Mouse (Mus musculus) cerebellum, adult 2 months (tissue): ENCODE results near the gene Ubtfl1.
"Not testable (repeated sequence)": the region's sequence is repeated elsewhere in the genome, so short reads cannot be mapped to it uniquely, and the experiment has no call there.

ENCODE experiments used
- CTCF ChIP-seq: fragments of 200-500 bp; IDR thresholded peaks from 2 replicates; pipeline ENCODE4 v1.5.1; 2011; ENCODE audit warnings: low read depth, mild to moderate bottlenecking, control low read depth, low read length, moderate library complexity, borderline replicate concordance; ENCODE audit not compliant: insufficient read depth
- POLR2A ChIP-seq: fragments of 200-500 bp; IDR thresholded peaks from 2 replicates; pipeline ENCODE4 v1.6.1; 2011; ENCODE audit warnings: low read length, control low read depth, borderline replicate concordance; ENCODE audit not compliant: insufficient read depth

- TF ChIP-seq CTCF, POLR2A: not testable (repeated sequence)
These were observed 1.3 kb upstream of the Ubtfl1 start, which contains the start of gene Naalad2 for GRCm38 (mm10) chr9:18402895-18403294.
